Mouse (Mus musculus): ENCODE measurements at regions not wholly inside any gene's neighbourhood (a gene's known extent, or its start where the extent isn't known, plus 50 kb on each side); places are given as distances from the start of the nearest gene placed in this dataset.
A peak's percentile ranks its signal among the peaks of the same experiment; 100 is the strongest.

GRCm38 (mm10) chr6:88964071-88964470, 62.0 kb downstream of the Tpra1 start:
- DNase-seq (ENCODE audit: low spot score in 2 of 2): no peak

GRCm38 (mm10) chr6:88964911-88965310, 62.9 kb downstream of the Tpra1 start:
- peak; percentile 60 to 75 for DNase-seq (ENCODE audit: low spot score in 2 of 2)

- no peak for DNase-seq (ENCODE audit: low spot score in 2 of 2)
These were observed 63.5 kb downstream of the Tpra1 start for GRCm38 (mm10) chr6:88965361-88966226.

- no peak for DNase-seq (ENCODE audit: low spot score in 2 of 2)
These were observed 64.5 kb downstream of the Tpra1 start for GRCm38 (mm10) chr6:88966501-88966900.

- peak in 1 of 2 experiments; percentile 40 for DNase-seq (ENCODE audit: low spot score in 2 of 2)
These were observed 66.8 kb downstream of the Tpra1 start for GRCm38 (mm10) chr6:88968842-88969241.

GRCm38 (mm10) chr6:88971729-88972128, 69.7 kb downstream of the Tpra1 start:
- peak; percentile 82 to 87 for DNase-seq (ENCODE audit: low spot score in 2 of 2)

- DNase-seq (ENCODE audit: low spot score in 2 of 2): no peak
These were observed 72.4 kb downstream of the Tpra1 start for GRCm38 (mm10) chr6:88974457-88974856.

GRCm38 (mm10) chr6:88976581-88976980, 74.5 kb downstream of the Tpra1 start:
- no peak for DNase-seq (ENCODE audit: low spot score in 2 of 2)

- DNase-seq (ENCODE audit: low spot score in 2 of 2): no peak
These were observed 74.9 kb downstream of the Tpra1 start for GRCm38 (mm10) chr6:88976994-88977393.

- no peak for DNase-seq (ENCODE audit: low spot score in 2 of 2)
These were observed 76.9 kb downstream of the Tpra1 start for GRCm38 (mm10) chr6:88978970-88979369.

- DNase-seq (ENCODE audit: low spot score in 2 of 2): peak in 1 of 2 experiments; percentile 65
These were observed 78.1 kb downstream of the Tpra1 start for GRCm38 (mm10) chr6:88980112-88980511.

- DNase-seq (ENCODE audit: low spot score in 2 of 2): no peak
These were observed 79.5 kb downstream of the Tpra1 start for GRCm38 (mm10) chr6:88981544-88981943.

- no peak for DNase-seq (ENCODE audit: low spot score in 2 of 2)
These were observed 82.1 kb downstream of the Tpra1 start for GRCm38 (mm10) chr6:88984170-88984569.

GRCm38 (mm10) chr6:88984863-88985262, 82.8 kb downstream of the Tpra1 start:
- DNase-seq (ENCODE audit: low spot score in 2 of 2): no peak

- no peak for DNase-seq (ENCODE audit: low spot score in 2 of 2)
These were observed 86.5 kb downstream of the Tpra1 start for GRCm38 (mm10) chr6:88988551-88988950.

- DNase-seq (ENCODE audit: low spot score in 2 of 2): no peak
These were observed 87.7 kb downstream of the Tpra1 start for GRCm38 (mm10) chr6:88989617-88990299.

GRCm38 (mm10) chr6:88990300-88990685, 88.2 kb downstream of the Tpra1 start:
- DNase-seq (ENCODE audit: low spot score in 2 of 2): no peak

GRCm38 (mm10) chr6:88995077-88995476, 93.0 kb downstream of the Tpra1 start:
- DNase-seq (ENCODE audit: low spot score in 2 of 2): no peak

GRCm38 (mm10) chr6:88998927-88999722, 97.1 kb downstream of the Tpra1 start:
- no peak for DNase-seq (ENCODE audit: low spot score in 2 of 2)

- DNase-seq (ENCODE audit: low spot score in 2 of 2): peak in 1 of 2 experiments; percentile 14
These were observed 98.3 kb downstream of the Tpra1 start for GRCm38 (mm10) chr6:89000359-89000758.

- DNase-seq (ENCODE audit: low spot score in 2 of 2): no peak
These were observed 101.3 kb downstream of the Tpra1 start for GRCm38 (mm10) chr6:89003197-89003923.
